Mouse (Mus musculus) embryonic facial prominence, embryonic 15.5 days (tissue): ENCODE data around the gene Gfod1. TPM values are rescaled to one million over a fixed set of nuclear protein-coding genes. Genes with fewer than 3 reads are reported as not detected.
A peak's percentile ranks its signal among the peaks of the same experiment; 100 is the strongest.

ENCODE experiments used
- ATAC-seq: fragments of 200-750 bp; cut with Nextera tagmentation; 2 replicates; pipeline ENCODE4 v1.8.0; 2017; ENCODE audit warnings: low read depth, moderate TSS enrichment; ENCODE audit not compliant: insufficient number of reproducible peaks, low FRiP score, low TSS enrichment
- H3K27ac ChIP-seq: fragments of 300-500 bp; sonication (generic); replicated peaks from 2 replicates; pipeline ENCODE4 v1.5.1; 2015; ENCODE audit warnings: mild to moderate bottlenecking, inconsistent platforms
- H3K27me3 ChIP-seq: fragments of 300-500 bp; sonication (generic); 2 replicates; pipeline ENCODE4 v1.6.1; 2015; ENCODE audit warnings: inconsistent platforms
- H3K36me3 ChIP-seq: fragments of 300-500 bp; sonication (generic); 2 replicates; pipeline ENCODE4 v1.6.1; 2015; ENCODE audit warnings: mild to moderate bottlenecking, inconsistent platforms
- H3K4me1 ChIP-seq: fragments of 300-500 bp; sonication (generic); 2 replicates; pipeline ENCODE4 v1.6.1; 2015; ENCODE audit warnings: inconsistent platforms
- H3K4me2 ChIP-seq: fragments of 300-500 bp; sonication (generic); replicated peaks from 2 replicates; pipeline ENCODE4 v1.6.1; 2015; ENCODE audit warnings: mild to moderate bottlenecking, inconsistent platforms
- H3K4me3 ChIP-seq: fragments of 300-500 bp; sonication (generic); replicated peaks from 2 replicates; pipeline ENCODE4 v1.5.1; 2015; ENCODE audit warnings: mild to moderate bottlenecking, inconsistent platforms
- H3K9ac ChIP-seq: fragments of 300-500 bp; sonication (generic); 2 replicates; pipeline ENCODE4 v1.6.1; 2015; ENCODE audit warnings: inconsistent platforms
- H3K9me3 ChIP-seq: fragments of 300-500 bp; sonication (generic); replicated peaks from 2 replicates; pipeline ENCODE4 v1.6.1; 2016; ENCODE audit warnings: inconsistent platforms
- WGBS: fragments of 180-500 bp; shearing (Covaris S2); methylation state at CpG from one replicate; pipeline ENCODE4 v1.1.7; 2015; 5-methylcytosine and 5-hydroxymethylcytosine counted together
- polyA plus RNA-seq: library from polyadenylated mRNA; unstranded; fragments of >200 nt; fragmentation: Nextera tagmentation; extraction: Ambion mirVana; gene quantifications from 2 replicates; pipeline ENCODE4 v1.2.1, GENCODE M21; 2015

Gfod1 gene
- polyA plus RNA-seq, 1 experiment from 2014 or later, result 1.0 TPM

DNA sequence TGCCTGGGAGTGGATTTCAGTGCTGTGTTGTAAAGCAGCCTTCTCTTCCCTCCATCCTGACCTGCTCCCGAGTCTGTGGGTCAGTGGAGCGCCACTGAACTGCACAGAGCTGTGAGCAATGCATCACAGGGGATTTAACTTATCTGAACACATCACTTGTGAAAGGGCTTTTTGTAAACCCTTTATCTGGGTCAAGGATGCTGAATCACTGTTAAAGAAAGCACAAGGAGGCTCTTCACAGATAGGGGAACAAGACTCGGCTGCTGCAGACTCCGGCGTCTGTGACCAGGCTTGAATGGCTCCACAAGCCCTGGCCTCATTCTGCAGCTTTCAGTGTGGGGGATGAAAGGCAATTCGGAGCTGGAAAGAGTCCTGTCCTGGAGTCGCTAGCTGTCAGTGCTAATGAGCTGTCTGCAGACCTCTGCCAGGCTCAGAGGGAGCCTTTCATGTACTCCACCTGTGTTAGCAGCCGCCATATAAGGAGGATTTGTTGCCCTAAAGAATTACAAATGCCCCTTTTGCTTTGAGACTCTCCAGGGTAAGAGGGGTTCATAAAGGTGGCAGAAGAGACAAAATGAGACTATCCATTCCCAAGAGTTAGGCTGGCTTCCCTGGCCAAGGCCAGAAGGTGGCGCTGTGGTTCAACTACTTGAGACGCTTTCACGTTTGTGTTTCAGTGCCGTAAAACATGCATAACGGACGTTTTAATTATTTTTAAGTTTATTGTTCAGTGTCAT is 121.3 kb downstream of the Gfod1 start:
- 18% methylated on average over 14 of the region's 14 CpGs for WGBS
- Histone ChIP-seq H3K9me3 (no peaks in the 10 kb centered on the region), H3K9ac (peak overlapping the region; percentile 15; the same call in 1 of the 2 replicates), H3K4me3 (peak overlapping the region; percentile 40), H3K4me2 (peak overlapping the region; percentile 49), H3K27me3 (peaks cover 3% of the 10 kb centered on the region; the same call in 1 of the 2 replicates), H3K36me3 (no peaks in the 10 kb centered on the region), H3K4me1 (peaks cover 10% of the 10 kb centered on the region; the same call in 1 of the 2 replicates), H3K27ac (peak overlapping the region; percentile 69; the same call in 1 of the 2 replicates)
- ATAC-seq, result peak; percentile 27

DNA sequence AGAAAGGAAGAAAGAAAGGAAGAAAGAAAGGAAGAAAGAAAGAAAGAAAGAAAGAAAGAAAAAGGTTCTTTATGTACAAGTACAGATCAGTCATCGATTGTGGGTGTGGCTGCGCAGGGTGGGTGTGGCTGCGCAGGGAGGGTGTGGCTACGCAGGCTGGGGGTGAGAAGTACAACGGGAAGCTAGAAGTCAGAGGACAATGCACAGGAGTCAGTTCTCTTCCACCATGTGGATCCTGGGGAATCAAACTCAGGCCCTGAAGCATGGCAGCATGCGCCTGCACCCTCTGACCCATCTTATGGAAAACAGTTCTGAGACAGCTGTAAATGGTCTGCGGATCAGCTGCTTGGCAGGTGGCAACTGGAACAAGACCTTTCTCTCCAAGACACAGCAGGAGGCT is 122.9 kb downstream of the Gfod1 start:
- ATAC-seq, result no peak
- Histone ChIP-seq H3K9me3 (no peaks in the 10 kb centered on the region), H3K4me1 (peaks cover 10% of the 10 kb centered on the region; the same call in 1 of the 2 replicates), H3K27ac (no peak overlapping the region), H3K27me3 (peaks cover 3% of the 10 kb centered on the region; the same call in 1 of the 2 replicates), H3K36me3 (no peaks in the 10 kb centered on the region), H3K4me3 (no peak overlapping the region), H3K9ac (no peak overlapping the region), H3K4me2 (no peak overlapping the region)
- 55% methylated on average over 7 of the region's 7 CpGs for WGBS

- no peak for ATAC-seq
- Histone ChIP-seq H3K4me2 (no peak overlapping the region), H3K9ac (no peak overlapping the region), H3K36me3 (no peaks in the 10 kb centered on the region), H3K9me3 (no peaks in the 10 kb centered on the region), H3K27me3 (peaks cover 3% of the 10 kb centered on the region; the same call in 1 of the 2 replicates), H3K27ac (no peak overlapping the region), H3K4me1 (peaks cover 3% of the 10 kb centered on the region), H3K4me3 (no peak overlapping the region)
- 87% methylated on average over 7 of the region's 7 CpGs for WGBS
These were observed 126.7 kb downstream of the Gfod1 start for GRCm38 (mm10) chr13:43177317-43177716.

DNA sequence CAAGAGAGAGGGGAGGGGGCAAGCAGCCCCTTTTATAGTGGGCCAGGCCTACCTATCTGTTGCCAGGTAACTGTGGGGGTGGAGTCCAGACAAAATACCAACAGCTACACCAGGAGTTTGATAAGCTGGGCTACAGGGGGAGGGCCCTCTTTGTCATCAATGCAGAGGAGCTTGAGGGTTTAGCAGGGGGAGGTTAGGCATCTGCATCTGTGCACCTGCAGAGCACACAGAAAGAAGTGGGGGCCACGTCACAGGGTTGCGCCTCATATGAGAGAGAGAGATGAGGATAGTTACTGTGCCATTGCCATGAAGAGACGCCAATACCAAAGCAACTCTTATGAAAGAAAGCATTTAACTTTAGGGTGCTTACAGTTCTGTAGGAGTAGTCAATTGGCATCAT is 127.3 kb downstream of the Gfod1 start:
- WGBS, result 93% methylated on average over 3 of the region's 3 CpGs
- no peaks in the 10 kb centered on the region for H3K9me3 ChIP-seq
- H3K9ac ChIP-seq, result no peak overlapping the region
- H3K27ac ChIP-seq, result no peak overlapping the region
- ATAC-seq, result no peak
- peaks cover 10% of the 10 kb centered on the region for H3K4me1 ChIP-seq
- no peaks in the 10 kb centered on the region for H3K36me3 ChIP-seq
- H3K4me3 ChIP-seq, result no peak overlapping the region
- H3K27me3 ChIP-seq, result no peaks in the 10 kb centered on the region
- H3K4me2 ChIP-seq, result no peak overlapping the region

- Histone ChIP-seq H3K4me1 (peaks cover 10% of the 10 kb centered on the region), H3K4me2 (no peak overlapping the region), H3K27ac (no peak overlapping the region), H3K4me3 (no peak overlapping the region), H3K27me3 (no peaks in the 10 kb centered on the region), H3K9me3 (no peaks in the 10 kb centered on the region), H3K36me3 (0 out of 2 replicates have a peak, but pooled peaks cover 7% of the 10 kb centered on the region), H3K9ac (no peak overlapping the region)
- no peak for ATAC-seq
- 16% methylated on average over 9 of the region's 9 CpGs for WGBS
These were observed 130.7 kb downstream of the Gfod1 start for GRCm38 (mm10) chr13:43173262-43173661.

DNA sequence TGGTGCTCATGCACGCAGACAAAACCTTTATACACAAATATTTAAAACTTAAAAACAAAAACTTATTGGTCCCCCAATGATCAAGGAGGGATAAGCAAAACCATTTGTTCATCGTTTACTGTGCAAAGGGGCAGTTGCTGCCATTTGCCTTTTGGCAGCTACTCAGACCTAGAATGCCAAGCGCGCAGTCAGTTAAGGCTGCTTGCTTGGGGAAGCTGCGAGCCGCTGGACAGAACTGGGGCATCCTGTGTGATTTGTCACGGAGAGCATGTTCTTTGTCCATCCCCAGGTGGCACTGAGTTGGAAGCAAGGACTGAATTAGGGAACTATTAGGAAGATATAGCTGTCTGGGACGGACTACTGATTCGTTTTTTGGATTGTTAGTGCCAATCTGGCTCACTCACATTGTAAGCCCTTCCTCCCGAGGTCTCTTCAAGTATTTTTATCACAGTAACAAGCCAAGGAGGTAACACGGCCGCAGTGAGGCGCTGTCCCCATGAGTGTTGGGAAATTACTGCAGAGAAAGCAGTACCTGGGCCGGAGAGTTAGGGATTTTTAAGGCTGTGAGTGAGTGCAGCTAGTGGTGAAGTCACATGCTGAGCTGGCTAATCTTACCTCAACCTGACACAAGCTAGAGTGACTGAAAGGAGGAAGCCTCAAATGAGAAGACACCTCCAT is 131.8 kb downstream of the Gfod1 start:
- 0 out of 2 replicates have a peak, but pooled peaks cover 16% of the 10 kb centered on the region for H3K36me3 ChIP-seq
- peak overlapping the region; percentile 74 for H3K4me2 ChIP-seq
- peaks cover 10% of the 10 kb centered on the region for H3K4me1 ChIP-seq
- H3K27me3 ChIP-seq, result no peaks in the 10 kb centered on the region
- H3K9me3 ChIP-seq, result no peaks in the 10 kb centered on the region
- H3K4me3 ChIP-seq, result peak overlapping the region; percentile 76
- H3K27ac ChIP-seq, result peak overlapping the region; percentile 79; the same call in 1 of the 2 replicates
- WGBS, result 28% methylated on average over 14 of the region's 14 CpGs
- H3K9ac ChIP-seq, result peak overlapping the region; percentile 59; the same call in 1 of the 2 replicates
- ATAC-seq, result no peak

DNA sequence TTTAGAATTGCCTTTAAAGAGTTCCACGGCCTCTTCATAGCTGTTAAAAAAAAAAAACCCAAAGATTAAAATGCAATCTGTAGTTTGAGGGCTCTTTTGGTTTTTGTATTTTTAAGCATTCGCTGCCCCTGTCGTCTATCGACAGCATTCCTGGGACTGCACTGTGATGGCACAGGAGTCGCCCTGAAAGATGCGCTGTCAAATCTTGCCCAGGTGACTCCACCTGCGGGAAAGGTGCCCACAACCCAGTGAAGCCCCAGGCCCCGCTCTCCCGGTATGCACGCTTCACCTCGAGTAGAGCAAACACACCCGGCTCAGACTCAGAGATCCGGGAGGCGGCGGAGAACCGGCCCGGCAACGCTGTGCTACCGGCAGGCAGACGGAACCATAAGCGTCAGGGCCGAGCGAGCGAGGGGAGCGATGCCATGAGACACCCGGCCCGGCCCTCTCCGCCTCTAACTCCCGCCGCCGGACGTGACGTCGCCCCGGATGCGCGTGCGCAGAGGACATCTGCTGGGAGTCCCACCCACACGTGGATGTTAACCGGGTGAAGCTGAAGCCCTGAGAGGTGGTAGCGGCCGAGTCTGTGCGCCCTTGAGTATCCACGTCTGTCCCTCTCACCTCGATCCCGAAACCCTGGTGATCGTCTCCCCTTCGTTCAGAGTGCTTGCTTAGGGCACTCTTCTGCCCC is 132.8 kb downstream of the Gfod1 start, which contains the start of gene Tbc1d7:
Gene Tbc1d7, minus strand, starts transcription at position 482 of the 691 bp plus-strand sequence.
- no peaks in the 10 kb centered on the region for H3K27me3 ChIP-seq
- peak within 1 kb of the TSS; percentile 59 for H3K9ac ChIP-seq
- peak within 1 kb of the TSS; percentile 79 for H3K27ac ChIP-seq
- 0 out of 2 replicates have a peak, but pooled peaks cover 16% of the 10 kb centered on the region for H3K36me3 ChIP-seq
- H3K4me1 ChIP-seq, result peaks cover 10% of the 10 kb centered on the region
- under 1% methylated on average over 48 of the region's 48 CpGs for WGBS
- H3K4me3 ChIP-seq, result peak within 1 kb of the TSS; percentile 76
- no peaks in the 10 kb centered on the region for H3K9me3 ChIP-seq
- peak within 1 kb of the TSS; percentile 74 for H3K4me2 ChIP-seq
- ATAC-seq, result peak; percentile 93

GRCm38 (mm10) chr13:43167721-43168120 is 136.3 kb downstream of the Gfod1 start:
- WGBS, result 73% methylated on average over 9 of the region's 9 CpGs

GRCm38 (mm10) chr13:43159429-43159828 is 144.5 kb downstream of the Gfod1 start:
- H3K4me2 ChIP-seq, result no peak overlapping the region
- no peak overlapping the region for H3K4me3 ChIP-seq
- H3K36me3 ChIP-seq, result peaks cover 25% of the 10 kb centered on the region
- H3K4me1 ChIP-seq, result no peaks in the 10 kb centered on the region
- H3K9ac ChIP-seq, result no peak overlapping the region
- no peaks in the 10 kb centered on the region for H3K9me3 ChIP-seq
- 60% methylated on average over 3 of the region's 3 CpGs for WGBS
- peak; percentile 39; the same call in 1 of the 2 replicates for ATAC-seq
- H3K27me3 ChIP-seq, result no peaks in the 10 kb centered on the region
- H3K27ac ChIP-seq, result no peak overlapping the region

More at GRCm38 (mm10) chr13:43167721-43168120, 136.3 kb downstream of the Gfod1 start:
- no peak overlapping the region for H3K4me2 ChIP-seq
- H3K27me3 ChIP-seq, result no peaks in the 10 kb centered on the region
- no peaks in the 10 kb centered on the region for H3K9me3 ChIP-seq
- no peak for ATAC-seq
- H3K4me1 ChIP-seq, result peaks cover 7% of the 10 kb centered on the region
- no peak overlapping the region for H3K4me3 ChIP-seq
- no peak overlapping the region for H3K27ac ChIP-seq
- H3K9ac ChIP-seq, result no peak overlapping the region
- peaks cover 35% of the 10 kb centered on the region for H3K36me3 ChIP-seq

GRCm38 (mm10) chr13:43158281-43158680 is 145.7 kb downstream of the Gfod1 start:
- H3K36me3 ChIP-seq, result peaks cover 26% of the 10 kb centered on the region
- H3K4me1 ChIP-seq, result no peaks in the 10 kb centered on the region
- no peak overlapping the region for H3K9ac ChIP-seq
- WGBS, result 54% methylated on average over 5 of the region's 5 CpGs
- H3K9me3 ChIP-seq, result no peaks in the 10 kb centered on the region
- H3K4me2 ChIP-seq, result no peak overlapping the region
- H3K27me3 ChIP-seq, result no peaks in the 10 kb centered on the region
- no peak for ATAC-seq
- no peak overlapping the region for H3K27ac ChIP-seq
- H3K4me3 ChIP-seq, result no peak overlapping the region

DNA sequence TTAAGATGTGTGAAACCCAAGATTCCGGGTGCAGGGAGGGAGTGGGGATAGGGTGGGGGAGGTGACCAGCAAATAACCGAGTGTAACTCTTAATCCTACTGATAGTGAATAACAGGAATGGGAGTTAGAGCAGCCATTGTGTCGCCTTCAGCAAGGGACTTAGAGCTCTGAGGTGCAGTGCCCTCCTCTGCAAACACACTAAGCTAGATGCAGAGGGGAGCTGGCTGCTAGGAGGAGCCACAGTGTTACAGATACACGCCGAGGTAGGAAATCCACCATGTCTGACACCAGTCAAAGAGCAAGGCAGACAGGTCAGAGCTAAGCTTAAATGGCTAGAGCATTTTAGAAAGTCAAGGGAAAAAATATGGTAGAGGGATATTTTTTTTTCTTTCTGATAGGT is 146.6 kb downstream of the Gfod1 start:
- Histone ChIP-seq H3K4me2 (no peak overlapping the region), H3K4me3 (no peak overlapping the region), H3K9ac (no peak overlapping the region), H3K36me3 (peaks cover 31% of the 10 kb centered on the region), H3K27me3 (no peaks in the 10 kb centered on the region), H3K4me1 (no peaks in the 10 kb centered on the region), H3K9me3 (no peaks in the 10 kb centered on the region), H3K27ac (no peak overlapping the region)
- no peak for ATAC-seq
- 45% methylated on average over 5 of the region's 5 CpGs for WGBS
